Mouse (Mus musculus) spleen, postnatal 14 days (tissue): Measurements from ENCODE around the gene Mrpl14.

ENCODE experiments used
- DNase-seq, 2 experiments: peaks; one replicate each; pipeline ENCODE4 v3.0.0; 2021 to 2022; ENCODE audit warnings: low spot score in 2 of 2

Mrpl14 gene

GRCm38 (mm10) chr17:45686716-45687115 is 594 bp downstream of the Mrpl14 start, which contains the start of gene Tmem63b:
Gene Tmem63b, minus strand, starts transcription at chr17:45686905.
- DNase-seq, result no peak

GRCm38 (mm10) chr17:45689120-45689519 is 3.0 kb downstream of the Mrpl14 start:
- no peak for DNase-seq

DNA sequence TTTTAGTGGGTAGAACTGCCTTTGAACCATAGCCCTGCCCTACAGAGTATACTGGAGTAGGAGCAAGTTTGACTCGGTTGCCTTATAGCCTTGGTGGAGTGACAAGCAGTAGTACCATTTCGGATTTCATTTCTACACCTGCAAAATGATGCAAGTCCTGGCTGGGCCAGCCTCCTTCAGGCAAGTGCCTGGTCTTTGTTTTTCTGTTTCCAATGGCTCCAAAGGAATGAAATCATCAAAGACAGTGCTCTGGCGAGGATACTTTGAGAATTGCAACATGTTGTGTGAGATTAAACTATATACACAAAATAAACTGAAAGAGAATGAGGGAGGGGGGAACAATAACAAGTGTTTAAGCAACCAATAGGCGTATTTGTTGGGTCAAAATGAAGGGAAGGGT is 3.9 kb downstream of the Mrpl14 start:
- no peak for DNase-seq

GRCm38 (mm10) chr17:45692159-45692558 is 6.0 kb downstream of the Mrpl14 start:
- no peak for DNase-seq

DNA sequence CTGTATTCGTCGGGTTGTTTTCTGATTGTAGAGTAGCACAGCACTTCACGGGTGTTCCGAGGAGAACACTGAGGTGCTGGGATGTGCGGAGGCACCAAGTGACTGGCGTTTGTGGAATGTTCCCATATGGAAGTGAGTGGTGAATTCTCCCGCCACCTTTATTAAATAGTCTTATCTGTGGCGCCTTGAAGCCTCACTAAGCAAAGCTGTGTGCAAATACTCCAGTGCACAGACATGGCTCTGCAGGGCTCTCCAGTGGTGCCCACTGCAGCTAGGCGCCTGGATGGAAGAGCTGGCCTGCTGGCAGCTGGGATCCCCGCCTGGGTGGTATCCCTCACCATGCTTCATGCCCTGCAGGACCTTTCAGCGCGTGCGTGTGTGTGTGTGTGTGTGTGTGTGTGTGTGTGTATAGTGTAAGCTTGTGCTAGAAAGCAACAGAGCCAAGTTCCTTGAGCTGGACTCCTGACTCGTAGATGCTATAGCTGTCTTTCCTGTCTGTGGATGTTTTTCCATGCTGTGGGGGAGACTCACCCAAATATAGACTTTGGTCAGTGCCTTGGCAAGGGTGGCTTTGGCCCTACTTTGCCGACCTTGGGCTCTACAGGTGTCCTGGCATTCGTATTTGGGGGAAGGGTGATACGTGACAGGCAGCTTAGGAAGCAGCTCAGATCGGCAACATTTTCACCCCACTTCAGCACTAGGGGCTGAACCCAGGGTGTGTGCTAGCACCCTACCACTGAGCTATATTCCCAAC is 7.9 kb downstream of the Mrpl14 start:
- DNase-seq, result no peak

- no peak for DNase-seq
Observed at GRCm38 (mm10) chr17:45695227-45696120, 9.4 kb downstream of the Mrpl14 start.

DNA sequence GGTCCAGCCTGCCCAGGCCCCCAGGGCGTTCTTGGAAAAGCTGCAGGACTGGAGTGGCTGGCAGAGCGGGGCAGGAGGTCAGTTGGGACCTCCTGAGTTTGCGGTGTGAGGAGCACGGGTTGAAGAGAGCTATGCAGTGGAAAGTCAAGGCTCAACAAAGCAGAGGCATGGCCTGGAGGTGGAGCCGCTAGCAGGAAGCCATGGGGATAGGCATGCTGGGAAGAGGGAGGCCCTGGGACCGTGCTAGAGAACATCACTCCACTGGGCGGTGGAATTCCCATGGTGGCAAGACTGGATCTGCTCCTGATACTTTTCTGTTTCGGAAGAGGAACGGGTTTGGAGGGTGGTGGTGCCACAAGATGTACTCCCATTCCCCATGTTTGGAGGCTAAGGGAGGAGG is 10.9 kb downstream of the Mrpl14 start:
- DNase-seq, result no peak

DNA sequence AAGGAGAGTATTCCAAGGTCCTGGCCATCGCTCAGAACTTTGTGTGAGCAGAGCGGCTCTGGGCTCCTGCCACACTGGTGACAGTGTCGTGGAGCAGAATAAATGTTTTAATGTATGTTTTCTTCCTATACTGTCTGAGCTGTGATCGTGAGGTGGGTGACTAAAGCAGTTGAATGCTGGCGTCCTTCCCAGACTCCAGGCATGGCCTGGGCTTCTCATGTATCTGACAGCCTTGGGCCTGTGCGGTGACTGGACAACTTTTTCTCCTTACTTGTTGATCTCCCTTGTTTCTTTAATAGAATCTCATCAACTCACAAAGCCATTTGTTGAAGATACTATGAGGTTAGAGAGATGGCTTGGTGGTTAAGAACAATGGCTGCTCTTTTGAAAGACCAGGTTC is 12.2 kb downstream of the Mrpl14 start:
- DNase-seq, result no peak

- no peak for DNase-seq
Observed at GRCm38 (mm10) chr17:45699039-45699740, 13.1 kb downstream of the Mrpl14 start.

GRCm38 (mm10) chr17:45700496-45701235 is 14.5 kb downstream of the Mrpl14 start:
- DNase-seq, result no peak

DNA sequence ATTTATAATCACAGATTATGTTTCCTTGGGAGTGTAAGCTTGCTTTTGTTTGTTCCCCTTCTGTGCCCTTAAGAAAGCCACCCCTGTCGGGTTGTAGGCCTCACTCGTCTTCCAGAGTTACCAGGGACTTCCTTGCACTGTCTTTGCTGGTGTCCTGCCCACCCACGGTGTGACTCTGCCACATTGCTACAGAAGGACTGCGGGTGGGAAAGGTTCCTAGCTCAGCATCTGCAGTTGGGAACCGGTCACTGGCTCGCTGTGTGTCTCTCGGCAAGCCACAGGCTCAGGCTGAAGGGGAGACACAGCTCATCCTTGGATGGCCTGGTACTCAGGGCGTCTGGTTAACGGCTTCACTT is 15.1 kb downstream of the Mrpl14 start:
- DNase-seq, result no peak

DNA sequence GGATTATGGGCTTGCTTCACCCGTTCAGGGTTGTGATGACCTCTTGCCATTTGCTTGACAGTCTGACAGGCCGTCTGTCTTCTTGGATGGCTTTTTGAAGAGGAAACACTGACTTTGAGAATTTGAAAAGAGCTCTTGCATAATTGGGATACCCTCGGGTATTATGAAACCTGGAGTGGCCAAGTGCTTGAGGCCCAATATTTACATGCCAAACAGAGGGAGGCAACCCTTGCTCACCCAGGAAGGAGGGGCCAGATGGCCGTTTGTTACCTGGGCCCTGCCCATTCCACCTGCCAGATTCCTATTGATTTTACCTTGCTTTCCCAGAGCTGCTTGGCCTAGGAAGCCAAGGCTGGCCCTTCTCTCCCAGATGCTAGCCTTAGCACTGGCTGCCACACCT is 16.1 kb downstream of the Mrpl14 start:
- DNase-seq, result no peak

GRCm38 (mm10) chr17:45703187-45703586 is 17.1 kb downstream of the Mrpl14 start:
- DNase-seq, result no peak

DNA sequence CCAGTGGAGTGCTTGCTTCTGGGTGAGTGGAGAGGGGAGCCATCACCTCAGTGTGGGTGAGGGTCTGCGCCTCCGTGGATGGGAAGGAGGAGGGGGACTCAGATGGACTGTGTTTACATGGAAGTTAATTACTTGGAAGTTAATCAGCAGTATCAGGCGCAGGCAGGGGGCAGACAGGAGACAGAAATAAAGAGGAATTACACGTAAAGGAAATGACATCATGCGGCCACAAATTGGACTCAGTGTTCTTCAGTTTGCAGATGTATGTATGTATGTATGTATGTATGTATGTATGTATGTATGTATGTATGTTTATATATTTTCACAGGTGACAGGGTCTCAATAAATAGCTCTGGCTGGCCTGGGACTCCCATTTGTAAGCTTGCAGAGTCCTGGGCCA is 20.7 kb downstream of the Mrpl14 start:
- DNase-seq, result no peak

- DNase-seq, result no peak
Observed at GRCm38 (mm10) chr17:45707376-45707775, 21.3 kb downstream of the Mrpl14 start.

DNA sequence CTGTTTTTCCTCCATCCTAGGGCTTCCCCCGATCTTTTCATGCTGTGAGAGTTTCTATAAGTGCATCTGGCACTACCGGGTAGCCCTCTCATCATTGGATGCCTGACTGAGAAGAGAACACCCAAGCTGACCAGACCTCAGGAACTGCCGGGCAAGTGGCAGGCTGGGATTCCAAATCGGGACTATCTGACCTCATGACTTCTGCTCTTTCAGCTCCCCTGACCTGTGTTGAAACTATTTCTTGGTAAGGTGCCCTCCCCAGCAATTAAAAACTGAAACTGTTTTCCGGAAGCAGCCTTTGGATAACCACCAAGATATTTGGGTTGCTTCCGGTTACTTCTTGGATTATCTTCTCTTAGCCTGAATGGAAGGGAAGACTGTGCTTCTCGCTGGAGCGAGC is 22.1 kb downstream of the Mrpl14 start:
- no peak for DNase-seq

DNA sequence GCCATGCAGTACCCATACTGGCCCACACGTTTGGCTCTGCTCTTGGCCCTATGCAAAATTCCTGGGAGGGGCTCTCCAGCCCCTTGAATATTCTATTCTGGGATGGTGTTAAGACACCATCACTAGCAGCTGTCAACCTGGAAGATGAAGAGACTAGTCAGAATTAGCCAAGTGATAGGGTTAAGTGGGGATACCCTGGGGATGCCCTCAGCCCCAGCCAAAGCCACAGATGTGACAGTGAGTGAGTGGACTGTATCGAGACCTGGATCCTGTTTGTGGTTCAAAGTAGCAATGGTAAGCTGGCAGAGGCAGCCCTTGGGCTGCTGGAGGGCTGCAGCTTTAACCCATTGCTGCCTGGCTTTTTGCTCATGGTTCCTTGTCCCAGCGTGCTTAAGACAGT is 23.7 kb downstream of the Mrpl14 start:
- DNase-seq, result no peak

DNA sequence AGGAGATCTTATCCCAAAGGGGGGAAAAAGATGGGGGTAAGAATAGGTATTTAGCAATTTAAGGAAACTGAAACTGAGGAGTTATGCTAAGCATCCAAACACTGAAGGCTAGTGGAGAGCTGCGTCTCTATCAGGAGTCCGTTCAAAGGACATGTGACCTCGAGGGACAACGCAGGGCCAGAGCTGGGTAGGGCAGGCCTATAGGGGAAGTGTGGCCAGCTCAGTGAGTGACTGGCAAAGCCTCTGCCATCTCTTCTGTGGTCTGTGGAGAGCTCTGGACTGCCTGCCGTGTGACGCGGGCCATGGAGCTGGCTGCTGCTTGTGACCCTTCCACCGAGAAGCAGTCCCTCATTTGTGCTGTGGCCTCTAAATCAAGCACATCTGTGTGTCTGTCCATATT is 24.3 kb downstream of the Mrpl14 start:
- no peak for DNase-seq

GRCm38 (mm10) chr17:45711525-45711924 is 25.4 kb downstream of the Mrpl14 start:
- no peak for DNase-seq

DNA sequence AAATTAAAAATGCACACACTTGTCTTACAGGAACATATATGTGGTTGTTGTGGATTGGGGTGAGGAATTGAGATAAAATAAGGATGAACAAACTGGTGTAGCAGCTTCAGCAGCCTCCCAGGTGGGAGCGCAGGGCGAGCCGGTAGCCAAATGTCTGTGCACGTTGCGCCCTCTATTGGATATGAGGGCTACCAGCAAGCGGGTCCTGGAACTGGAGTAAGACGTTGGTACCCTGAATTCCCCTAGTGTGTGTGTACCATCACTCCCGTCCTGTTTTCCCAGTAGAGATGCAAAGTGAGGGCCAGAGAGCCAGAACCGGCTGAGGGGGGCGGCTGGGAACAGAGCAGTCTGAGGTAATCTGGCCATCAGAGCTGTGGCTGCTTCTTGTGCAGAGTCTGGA is 32.2 kb downstream of the Mrpl14 start:
- DNase-seq, result peak; percentile 34 to 62

- DNase-seq, result peak; percentile 31 to 66
Observed at GRCm38 (mm10) chr17:45723732-45724573, 37.8 kb downstream of the Mrpl14 start.
